Mouse (Mus musculus) gastrocnemius, postnatal 10 days (tissue): ENCODE data around the gene Med26. TPM values are rescaled to one million over a fixed set of nuclear protein-coding genes. Genes with fewer than 3 reads are reported as not detected.

Experiments
- DNase-seq: peaks from one replicate; pipeline ENCODE4 v3.0.0; 2021; ENCODE audit warnings: mixed read lengths
- total RNA-seq, 2 experiments: library from RNA; stranded (reverse); gene quantifications; 2 replicates each; pipeline ENCODE4 v1.2.3; 2021

The Med26 gene
- total RNA-seq, 2 experiments from 2014 or later = 7.0 to 9.3 TPM

GRCm38 (mm10) chr8:72548644-72549313 is 709 bp upstream of the Med26 start:
- peak; percentile 56 for DNase-seq

DNA sequence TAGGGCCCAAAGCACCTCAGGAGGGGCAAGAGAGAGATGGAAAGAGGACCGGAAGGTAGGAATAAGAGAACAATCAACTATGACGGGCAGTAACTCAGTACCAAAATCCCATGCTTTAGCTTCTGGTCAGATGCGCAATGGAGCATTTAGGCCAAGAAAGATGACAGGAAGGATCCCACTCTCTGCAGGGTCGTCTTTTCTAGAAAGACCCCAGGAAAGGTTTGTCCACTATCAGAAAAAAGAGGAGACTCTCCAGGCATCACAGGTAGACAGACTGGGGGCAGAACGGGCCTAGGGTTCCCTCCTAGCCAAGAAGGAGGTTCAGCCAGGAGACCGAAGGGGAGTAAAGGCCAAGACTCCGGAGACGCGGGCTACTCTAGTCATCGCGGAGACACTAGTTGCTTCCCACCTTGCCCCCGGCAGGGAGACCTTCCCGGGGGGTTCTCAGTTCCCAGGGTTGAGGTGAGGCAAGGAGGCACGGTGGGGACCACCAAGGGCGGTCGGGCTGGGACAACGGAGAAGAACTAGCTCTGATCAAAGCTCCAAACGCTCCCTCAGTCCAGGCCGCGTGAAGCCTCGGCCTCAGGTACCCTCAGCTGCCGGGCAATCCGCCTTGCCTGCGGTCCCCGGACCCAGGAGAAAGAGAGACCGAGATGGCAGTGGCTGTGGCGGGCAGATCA is 808 bp downstream of the Med26 start:
- no peak for DNase-seq

DNA sequence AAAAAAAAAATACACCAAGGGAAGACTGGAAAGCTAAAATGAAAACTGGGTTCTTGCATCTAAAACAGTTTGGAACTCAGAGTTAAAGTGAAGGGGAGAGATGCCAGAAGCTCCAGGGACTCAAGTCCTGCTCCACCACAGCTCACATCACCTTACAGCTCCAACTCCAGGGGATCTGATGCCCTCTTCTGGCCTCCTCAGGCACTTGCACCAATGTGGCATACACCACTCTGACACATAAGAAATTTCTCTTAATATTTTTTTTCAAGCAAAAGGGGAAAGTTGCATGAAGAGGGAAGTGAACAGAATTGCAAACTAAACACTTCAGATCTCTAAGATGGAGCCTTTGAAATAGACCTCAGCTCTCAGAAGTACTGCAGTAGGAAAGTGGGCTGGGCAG is 8.8 kb downstream of the Med26 start:
- DNase-seq = no peak

DNA sequence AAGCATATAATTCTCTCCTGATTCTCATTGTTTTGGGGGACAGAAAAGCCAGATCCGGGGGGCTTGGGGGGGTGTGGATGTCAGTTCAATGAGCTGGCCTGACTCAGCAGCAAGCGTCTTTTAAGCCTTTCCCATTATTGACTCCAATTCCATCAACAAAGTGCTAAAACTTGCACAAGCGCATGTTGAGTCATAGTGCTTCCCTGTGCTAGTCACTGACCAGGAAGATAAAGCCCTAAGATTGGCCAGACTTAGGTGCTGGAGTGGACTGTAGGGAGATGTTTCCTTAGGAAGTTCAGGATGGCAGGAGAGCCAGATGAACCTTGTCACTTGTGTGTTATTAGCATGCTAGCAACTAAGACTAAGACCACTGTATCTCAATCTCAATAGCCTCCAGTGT is 13.2 kb downstream of the Med26 start:
- DNase-seq = no peak

- DNase-seq = no peak
These were observed 16.0 kb downstream of the Med26 start for GRCm38 (mm10) chr8:72532103-72532502.

GRCm38 (mm10) chr8:72521888-72522287 is 26.2 kb downstream of the Med26 start:
- no peak for DNase-seq

DNA sequence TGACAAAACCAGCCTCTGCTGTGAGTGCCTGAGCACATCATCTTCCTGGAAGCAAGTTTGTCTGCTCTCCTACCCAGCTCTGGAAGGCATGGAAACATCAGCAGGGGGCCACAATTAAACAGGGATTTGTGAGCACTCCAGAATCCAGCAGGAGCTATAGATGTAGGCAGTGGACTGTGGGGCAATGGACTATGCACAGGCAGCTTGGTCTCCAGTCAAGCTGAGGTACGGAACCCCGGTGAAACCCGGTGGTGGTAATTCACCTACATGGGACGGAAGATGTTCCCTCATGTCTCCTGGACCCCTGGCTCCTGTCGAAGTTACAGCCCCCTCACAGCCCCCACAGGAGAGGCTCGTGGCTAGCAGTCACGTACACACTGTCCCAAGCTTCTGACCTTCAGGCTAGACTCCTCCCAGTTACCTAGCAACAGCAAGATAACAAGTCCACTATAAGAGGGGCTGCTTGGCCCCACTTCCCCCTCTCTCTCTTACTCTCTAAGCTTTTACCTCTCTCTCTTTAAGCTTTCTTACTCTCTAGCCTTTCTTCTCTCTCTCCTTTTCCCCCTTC is 30.6 kb downstream of the Med26 start:
- DNase-seq = no peak

GRCm38 (mm10) chr8:72513158-72513557 is 34.9 kb downstream of the Med26 start:
- no peak for DNase-seq

DNA sequence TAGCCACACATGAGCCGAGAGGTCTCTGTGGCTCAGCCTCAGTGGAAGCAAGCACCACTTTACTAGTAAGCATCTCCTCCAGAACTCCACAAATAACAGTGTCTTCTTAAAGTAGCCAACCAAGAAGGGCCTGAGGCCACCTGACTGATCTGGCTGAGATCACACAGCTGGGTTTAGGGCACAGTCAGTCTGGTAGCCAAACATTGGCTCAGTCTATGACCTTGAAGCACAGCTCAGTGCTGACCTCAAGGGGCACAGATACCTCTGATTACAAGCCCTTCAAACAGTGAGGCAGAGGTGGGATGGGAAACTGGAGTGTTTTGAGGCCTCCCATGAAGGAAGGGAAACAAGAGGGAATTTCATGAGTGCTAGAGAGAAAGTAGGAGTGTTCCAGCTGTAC is 35.4 kb downstream of the Med26 start:
- DNase-seq = no peak

DNA sequence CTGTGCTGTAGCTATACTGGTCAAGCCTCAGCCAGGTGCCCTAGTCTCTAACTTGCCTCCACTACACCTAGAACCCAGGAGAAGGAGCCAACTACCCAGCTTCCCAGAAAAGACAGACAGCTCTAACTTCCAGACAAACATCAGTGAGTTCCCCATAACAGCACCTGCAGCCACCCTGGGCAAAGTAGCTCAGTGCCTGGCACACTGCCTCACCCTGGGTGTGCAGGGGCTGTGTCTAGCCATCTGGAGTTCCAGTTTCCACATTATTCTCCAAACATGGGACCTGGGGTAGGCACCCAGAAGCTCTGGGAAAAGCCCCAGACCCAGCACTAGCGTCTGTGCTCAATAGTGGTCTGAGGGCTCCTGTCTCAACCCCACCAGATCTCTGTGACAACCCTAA is 40.6 kb downstream of the Med26 start:
- DNase-seq = no peak

- DNase-seq = no peak
These were observed 43.3 kb downstream of the Med26 start for GRCm38 (mm10) chr8:72504637-72505314.

DNA sequence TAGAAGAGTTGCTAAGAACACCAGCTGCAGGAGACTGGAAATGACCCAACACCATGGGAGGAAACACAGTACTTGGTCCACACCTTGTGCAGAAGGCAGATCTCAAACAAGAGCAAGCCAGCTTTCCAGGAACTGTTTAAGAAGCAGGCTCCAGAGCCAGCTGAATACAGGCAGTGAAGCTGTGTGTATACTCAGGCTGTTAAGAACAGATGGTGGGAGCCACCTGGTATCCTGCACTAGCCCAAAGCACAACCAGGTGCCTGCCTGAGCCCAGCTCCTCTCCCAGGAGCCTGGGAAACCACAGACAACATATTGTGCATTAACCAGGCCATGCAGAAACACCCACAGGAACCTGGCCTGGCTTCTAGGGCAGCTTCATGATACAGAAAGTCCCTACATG is 43.9 kb downstream of the Med26 start:
- DNase-seq = no peak

DNA sequence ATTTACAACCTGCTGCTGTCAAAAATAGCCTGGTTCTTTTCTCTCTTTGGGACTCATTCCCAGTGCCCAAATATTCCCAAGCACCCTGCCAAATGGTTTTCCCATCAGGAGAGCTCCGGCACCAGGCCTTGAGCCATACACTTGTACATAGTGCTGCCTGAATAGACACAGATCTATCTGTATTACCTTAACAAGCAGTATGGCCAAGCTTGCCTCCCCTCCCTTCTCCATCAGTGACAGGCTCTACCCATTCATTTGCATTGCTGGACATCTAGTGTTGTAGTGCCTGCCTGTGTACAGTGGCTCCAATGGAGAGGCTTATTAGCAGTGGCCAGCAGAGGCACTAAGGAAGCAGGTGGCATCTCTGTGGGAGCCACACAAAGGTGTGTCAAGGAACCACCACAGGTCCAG is 47.5 kb downstream of the Med26 start:
- DNase-seq = no peak

GRCm38 (mm10) chr8:72499521-72500284 is 48.4 kb downstream of the Med26 start:
- DNase-seq = no peak

- no peak for DNase-seq
These were observed 49.5 kb downstream of the Med26 start for GRCm38 (mm10) chr8:72498527-72498926.

- no peak for DNase-seq
These were observed 50.2 kb downstream of the Med26 start for GRCm38 (mm10) chr8:72497911-72498310.

DNA sequence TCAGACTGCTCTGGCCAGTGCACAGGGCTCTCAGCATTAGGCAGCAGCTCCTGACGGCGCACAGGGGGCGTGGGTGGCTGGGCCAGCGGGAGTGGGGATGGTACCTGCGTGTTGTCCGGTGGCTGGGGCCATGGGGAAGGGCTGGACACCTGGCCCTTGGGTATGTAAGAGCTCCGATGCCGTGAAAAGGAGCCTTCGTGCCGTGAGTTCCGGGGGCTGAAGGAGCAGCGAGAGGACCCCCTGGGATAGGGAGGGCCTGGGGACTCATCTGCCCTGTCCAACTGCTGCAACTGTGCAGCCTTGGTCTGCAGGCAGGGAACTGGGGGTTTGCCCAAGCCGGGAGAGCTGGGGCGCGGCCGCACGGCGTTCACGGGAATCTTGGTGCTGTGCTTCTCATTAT is 51.9 kb downstream of the Med26 start:
- no peak for DNase-seq

- no peak for DNase-seq
These were observed 52.5 kb downstream of the Med26 start for GRCm38 (mm10) chr8:72495411-72496111.

GRCm38 (mm10) chr8:72493381-72493780 is 54.7 kb downstream of the Med26 start:
- no peak for DNase-seq

- peak; percentile 100 for DNase-seq
These were observed 55.4 kb downstream of the Med26 start for GRCm38 (mm10) chr8:72492622-72493081.
